Comparison of ENCODE assay signal across 8 mouse cellular contexts in genomic region chr8:33991917-33992875, GRCm38 (mm10).
DNase-seq lines count a peak whose midpoint lies in the region; ATAC-seq and TF ChIP-seq lines count a peak whose summit lies in the region.
"Had no signal": no experiment of that assay in that cellular context is flagged by ENCODE, and none has a peak within 500 bp of the region (broad histone marks: within the 10 kb centered on the region; RNA-seq: fewer than 3 reads in every experiment).

No protein-coding gene starts in this region.

- no peaks in the 10 kb centered on the region for H3K36me3 ChIP-seq in stomach, embryonic 14.5 days (ENCODE audit: control insufficient read depth, insufficient read depth, low read length)
- no peaks in the 10 kb centered on the region for H3K36me3 ChIP-seq in stomach, postnatal 0 days (ENCODE audit: control insufficient read depth, insufficient read depth, low read length)
- H3K36me3 ChIP-seq in heart, embryonic 14.5 days (ENCODE audit: control insufficient read depth, insufficient read depth, low read length) = no peaks in the 10 kb centered on the region
- no peaks in the 10 kb centered on the region for H3K36me3 ChIP-seq in limb, embryonic 15.5 days

- ATAC-seq in stomach, embryonic 14.5 days (ENCODE audit: insufficient number of reproducible peaks, insufficient read depth, low FRiP score, low read depth) = peak; percentile 29; the same call in 1 of the 2 replicates
- no peak for ATAC-seq in stomach, postnatal 0 days (ENCODE audit: low FRiP score, low TSS enrichment)
- no peak for ATAC-seq in heart, embryonic 14.5 days (ENCODE audit: insufficient number of reproducible peaks, insufficient read depth, low FRiP score, low read depth)
- ATAC-seq in limb, embryonic 15.5 days (ENCODE audit: insufficient number of reproducible peaks, low FRiP score, low TSS enrichment, low read depth) = no peak

- no peak for TF ChIP-seq CTCF in stomach, postnatal 0 days (IDR thresholded peaks at IDR 0.05; ENCODE audit: low read depth)

- peak overlapping the region; percentile 30; the same call in 1 of the 2 replicates for H3K27ac ChIP-seq in stomach, embryonic 14.5 days (ENCODE audit: low read length)
- no peak overlapping the region for H3K27ac ChIP-seq in stomach, postnatal 0 days (replicated peaks)
- H3K27ac ChIP-seq in heart, embryonic 14.5 days (replicated peaks in 1 of 2; ENCODE audit: control insufficient read depth in 1 of 2, insufficient read depth in 1 of 2, low read depth in 2 of 2, low read length in 2 of 2) = peak overlapping the region; percentile 94 to 96
- no peak overlapping the region for H3K27ac ChIP-seq in limb, embryonic 15.5 days

- H3K9ac ChIP-seq in stomach, embryonic 14.5 days (replicated peaks; ENCODE audit: low read depth, low read length) = no peak overlapping the region
- H3K9ac ChIP-seq in stomach, postnatal 0 days (ENCODE audit: low read length) = no peak overlapping the region
- peak overlapping the region; percentile 9 for H3K9ac ChIP-seq in heart, embryonic 14.5 days (ENCODE audit: low read length)
- H3K9ac ChIP-seq in limb, embryonic 15.5 days = no peak overlapping the region

- 49% methylated on average over 12 of the region's 12 CpGs for WGBS in stomach, embryonic 14.5 days
- 61% methylated on average over 12 of the region's 12 CpGs for WGBS in stomach, postnatal 0 days
- 43% methylated on average over 12 of the region's 12 CpGs for WGBS in heart, embryonic 14.5 days
- WGBS in limb, embryonic 15.5 days = 62% methylated on average over 12 of the region's 12 CpGs

- H3K27me3 ChIP-seq in stomach, embryonic 14.5 days (ENCODE audit: control insufficient read depth, insufficient read depth, low read length) = no peaks in the 10 kb centered on the region
- no peaks in the 10 kb centered on the region for H3K27me3 ChIP-seq in stomach, postnatal 0 days (ENCODE audit: control insufficient read depth, insufficient read depth, low read length)
- H3K27me3 ChIP-seq in heart, embryonic 14.5 days (ENCODE audit: control insufficient read depth, insufficient read depth, low read length) = no peaks in the 10 kb centered on the region
- H3K27me3 ChIP-seq in limb, embryonic 15.5 days = no peaks in the 10 kb centered on the region

- TF ChIP-seq EP300 in stomach, postnatal 0 days (optimal IDR thresholded peaks at IDR 0.05) = no peak

- no peak for DNase-seq in stomach, postnatal 0 days (ENCODE audit: low spot score)
- no peak for DNase-seq in right cerebral cortex, postnatal 4 days
- DNase-seq in ovary, postnatal 14 days (ENCODE audit: low spot score) = no peak
- DNase-seq in ovary, adult 18-20 months (ENCODE audit: low spot score) = no peak

- H3K4me2 ChIP-seq in stomach, embryonic 14.5 days (replicated peaks; ENCODE audit: low read depth, low read length) = peak overlapping the region; percentile 20
- no peak overlapping the region for H3K4me2 ChIP-seq in stomach, postnatal 0 days (replicated peaks; ENCODE audit: low read depth)
- peak overlapping the region; percentile 22 for H3K4me2 ChIP-seq in heart, embryonic 14.5 days (ENCODE audit: low read length)
- peak overlapping the region; percentile 26; the same call in 1 of the 2 replicates for H3K4me2 ChIP-seq in limb, embryonic 15.5 days

- no peaks in the 10 kb centered on the region; the same call in 1 of the 2 replicates for H3K4me1 ChIP-seq in stomach, embryonic 14.5 days (ENCODE audit: control insufficient read depth, insufficient read depth, low read length)
- H3K4me1 ChIP-seq in stomach, postnatal 0 days (replicated peaks; ENCODE audit: control insufficient read depth, insufficient read depth) = no peaks in the 10 kb centered on the region
- H3K4me1 ChIP-seq in heart, embryonic 14.5 days (ENCODE audit: control insufficient read depth in 2 of 2, insufficient read depth in 2 of 2, low read length in 2 of 2) = peaks cover 32 to 56% of the 10 kb centered on the region in 2 experiments
- H3K4me1 ChIP-seq in limb, embryonic 15.5 days = peaks cover 7% of the 10 kb centered on the region; the same call in 1 of the 2 replicates

- H3K9me3 ChIP-seq in stomach, embryonic 14.5 days (ENCODE audit: control insufficient read depth, low read depth, low read length) = no peaks in the 10 kb centered on the region
- no peaks in the 10 kb centered on the region for H3K9me3 ChIP-seq in stomach, postnatal 0 days (ENCODE audit: control insufficient read depth, low read length)
- no peaks in the 10 kb centered on the region for H3K9me3 ChIP-seq in heart, embryonic 14.5 days (ENCODE audit: control insufficient read depth, low read length)
- H3K9me3 ChIP-seq in limb, embryonic 15.5 days = no peaks in the 10 kb centered on the region

- H3K4me3 ChIP-seq in stomach, embryonic 14.5 days (ENCODE audit: low read depth, low read length) = no peak overlapping the region
- no peak overlapping the region for H3K4me3 ChIP-seq in stomach, postnatal 0 days (ENCODE audit: low read depth, low read length)
- no peak overlapping the region for H3K4me3 ChIP-seq in heart, embryonic 14.5 days (ENCODE audit: control insufficient read depth in 1 of 2, insufficient read depth in 1 of 2, low read depth in 1 of 2, low read length in 2 of 2)
- no peak overlapping the region; the same call in 1 of the 2 replicates for H3K4me3 ChIP-seq in limb, embryonic 15.5 days
- H3K4me3 ChIP-seq: myocyte had no signal

Comparison
In these comparisons a context has a peak if more than half of its experiments do, and no peak if none do; other contexts are left out.
1. H3K27ac ChIP-seq: peak in stomach, embryonic 14.5 days (single experiment) and heart, embryonic 14.5 days (2 of 2); none in stomach, postnatal 0 days (single experiment) and limb, embryonic 15.5 days (single experiment).